Mouse (Mus musculus) CD8-positive naive resting alpha-beta T cell, adult 57 days (primary cell): Measurements from ENCODE around the gene Cmc1. TPM values are rescaled to one million over a fixed set of nuclear protein-coding genes. Genes with fewer than 3 reads are reported as not detected.

Source experiments
- total RNA-seq: library from RNA; stranded (reverse); gene quantifications from one replicate; pipeline ENCODE4 v1.2.4, GENCODE M21; 2023

Cmc1 gene
- 20.2 TPM for total RNA-seq

DNA sequence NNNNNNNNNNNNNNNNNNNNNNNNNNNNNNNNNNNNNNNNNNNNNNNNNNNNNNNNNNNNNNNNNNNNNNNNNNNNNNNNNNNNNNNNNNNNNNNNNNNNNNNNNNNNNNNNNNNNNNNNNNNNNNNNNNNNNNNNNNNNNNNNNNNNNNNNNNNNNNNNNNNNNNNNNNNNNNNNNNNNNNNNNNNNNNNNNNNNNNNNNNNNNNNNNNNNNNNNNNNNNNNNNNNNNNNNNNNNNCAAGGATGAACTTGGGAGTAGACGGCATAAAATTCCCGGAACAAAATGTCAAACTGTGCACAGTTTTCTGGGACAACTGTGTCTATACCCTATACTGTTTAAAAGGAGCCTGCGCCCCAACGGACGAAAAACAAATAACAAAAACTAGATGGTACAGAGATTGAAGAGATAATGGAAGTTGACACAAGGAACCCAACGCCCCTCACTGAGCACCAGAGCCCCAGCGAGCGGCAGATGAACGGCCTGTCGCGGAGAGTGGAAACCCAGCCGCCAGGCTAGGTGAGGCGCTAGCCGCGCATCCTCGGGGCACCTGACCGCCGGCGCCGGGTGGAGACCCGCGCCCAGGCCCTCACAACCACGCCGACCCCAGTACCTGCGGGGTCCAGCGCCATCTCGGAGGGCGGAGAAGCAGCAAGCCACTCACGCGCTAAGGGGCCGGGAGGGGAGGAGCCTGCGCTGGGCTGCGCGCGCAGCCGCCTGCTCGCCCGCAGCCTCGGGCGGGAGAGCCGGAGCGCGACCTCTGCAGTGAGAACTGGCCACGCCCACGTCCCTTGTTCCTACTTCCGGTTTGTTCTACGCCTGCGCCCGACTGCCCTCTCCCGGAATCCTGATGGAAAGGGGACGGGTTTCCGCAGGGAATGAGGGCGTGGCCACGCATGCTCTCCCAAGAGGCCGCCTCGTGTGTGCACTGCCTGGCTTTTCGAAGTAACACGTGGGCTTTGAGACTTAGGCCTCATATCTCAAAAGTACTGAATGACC lies at the start of gene Cmc1:
Gene Cmc1 (minus strand): TSS at position 771 of the 996 bp plus-strand sequence.

DNA sequence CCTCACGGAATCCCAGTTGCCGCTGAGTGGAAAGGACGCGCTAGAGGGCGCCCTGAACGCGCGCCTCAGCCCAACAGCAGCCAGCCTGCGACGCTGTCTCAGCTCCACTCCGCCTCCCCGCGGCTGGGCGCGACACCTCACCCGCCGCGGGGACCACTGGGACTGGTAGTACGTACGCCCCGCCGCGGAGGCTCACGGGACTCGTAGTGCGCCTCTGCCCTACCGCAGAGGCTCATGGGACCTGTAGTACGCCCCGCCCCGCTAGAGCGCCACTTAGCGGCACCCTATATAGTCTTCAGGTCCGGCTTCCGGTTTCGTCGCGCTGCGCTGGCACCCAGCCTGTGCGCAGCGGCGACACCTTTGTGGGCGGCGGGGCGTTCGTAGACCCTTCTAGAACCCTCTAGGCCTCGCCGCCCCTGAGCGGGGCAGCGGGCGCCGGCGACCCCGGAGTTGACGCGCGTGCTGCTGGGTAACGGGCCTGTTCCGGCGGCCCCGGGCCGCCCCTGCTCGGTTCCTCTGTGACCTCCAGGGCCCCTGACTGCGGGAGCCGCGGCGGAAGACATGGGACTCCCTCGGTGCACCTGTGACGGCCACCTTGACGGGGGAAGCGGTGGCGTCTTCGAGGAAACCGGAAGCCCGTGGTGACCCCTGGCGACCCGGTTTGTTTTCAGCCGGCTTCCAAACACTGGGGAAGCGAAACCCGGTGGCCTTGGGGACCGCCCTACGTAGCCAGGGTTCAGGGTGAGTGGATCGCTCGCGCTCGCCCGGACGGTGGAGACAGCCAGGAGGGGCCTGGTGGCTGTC lies 109.6 kb downstream of the Cmc1 start, which contains the start of gene Azi2:
Gene Azi2 (plus strand): TSS at position 282 of the 804 bp plus-strand sequence.

Other genes with a start within 250 kb of the Cmc1 start
- 170 TPM for gene Azi2, start 109.7 kb downstream of the Cmc1 start, total RNA-seq